Mouse (Mus musculus) hindlimb bud, embryonic 11.5 days (tissue): Measurements from ENCODE around the gene Gjb4.

ENCODE experiments used
- DNase-seq: peaks from one replicate; pipeline ENCODE4 v3.0.0-alpha.2; 2012; ENCODE audit warnings: low read depth, low spot score; ENCODE audit errors: extremely low spot score

Gene Gjb4

DNA sequence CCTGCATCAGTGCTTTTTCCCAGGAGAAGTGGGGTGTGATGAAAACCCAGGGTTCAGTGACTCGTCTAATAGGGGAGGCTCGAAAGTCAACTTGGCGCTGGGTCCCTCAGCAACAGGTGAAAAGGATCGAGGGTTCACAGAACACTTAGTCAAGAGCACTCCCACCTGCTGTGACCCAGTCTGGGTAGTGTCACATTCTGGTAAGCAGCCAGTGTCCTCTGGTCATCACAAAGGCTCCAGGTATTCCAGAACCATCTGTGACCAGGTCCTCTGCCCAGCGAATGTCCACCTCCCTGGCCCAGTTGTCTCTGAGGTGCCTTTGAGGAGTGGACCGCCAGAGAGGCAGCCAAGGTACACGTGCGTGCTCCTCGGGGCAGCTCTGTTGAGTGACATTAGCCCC, 42.3 kb downstream of the Gjb4 start:
- no peak for DNase-seq

DNA sequence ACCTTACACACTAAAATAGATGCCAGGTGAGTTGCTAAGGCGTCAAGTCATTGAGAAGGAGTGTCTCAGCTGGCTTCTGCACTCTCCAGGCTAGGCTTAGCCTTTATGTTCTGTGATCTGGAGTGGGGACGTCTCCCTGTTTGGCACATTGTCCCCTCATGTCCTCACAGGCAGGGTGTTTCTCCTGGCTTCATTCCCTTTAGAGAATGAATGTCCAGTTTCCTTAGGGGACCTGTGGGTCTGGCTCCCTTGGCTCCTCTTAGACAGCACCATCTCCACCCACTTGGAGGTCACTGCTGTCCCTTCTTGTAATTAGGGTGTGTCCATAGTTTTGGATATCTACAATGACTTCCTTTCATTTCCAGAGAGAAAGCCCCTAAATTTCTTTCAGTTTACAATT, 47.0 kb downstream of the Gjb4 start:
- DNase-seq, result no peak

DNA sequence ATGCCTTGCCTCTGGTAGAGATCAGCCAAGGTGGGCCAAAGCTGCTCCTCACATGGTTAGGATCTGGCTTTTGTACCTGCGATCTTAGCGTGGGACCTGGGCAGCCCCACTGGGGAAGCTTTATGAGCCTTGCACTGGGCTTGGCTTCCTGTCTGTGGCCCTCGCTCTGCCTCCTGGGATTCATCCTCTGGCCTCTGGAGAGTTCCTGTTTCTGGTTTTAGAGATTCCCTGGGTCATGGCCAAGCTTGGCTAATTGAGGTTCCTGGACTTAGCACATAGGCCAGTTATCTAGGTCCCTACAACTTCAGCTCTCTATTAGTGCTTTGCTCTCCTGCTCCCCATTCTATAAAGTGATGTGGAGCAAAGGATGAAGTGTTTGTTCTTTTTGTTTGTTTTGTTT, 50.1 kb downstream of the Gjb4 start:
- DNase-seq, result no peak
